Mouse (Mus musculus) intestine, postnatal 0 days (tissue): Measurements from ENCODE around the gene 1700016K19Rik. TPM values are rescaled to one million over a fixed set of nuclear protein-coding genes. Genes with fewer than 3 reads are reported as not detected.
A peak's percentile ranks its signal among the peaks of the same experiment; 100 is the strongest.

Experiments
- ATAC-seq: fragments of 200-750 bp; cut with Nextera tagmentation; 2 replicates; pipeline ENCODE4 v1.8.0; 2017; ENCODE audit warnings: mild to moderate bottlenecking, moderate TSS enrichment, moderate library complexity
- H3K27ac ChIP-seq: fragments of 300-500 bp; sonication (generic); 2 replicates; pipeline ENCODE4 v1.5.1; 2014; ENCODE audit warnings: mild to moderate bottlenecking, low read depth, low read length, moderate library complexity
- H3K27me3 ChIP-seq: fragments of 300-500 bp; sonication (generic); replicated peaks from 2 replicates; pipeline ENCODE4 v1.6.1; 2014; ENCODE audit warnings: low read length, mixed read lengths; ENCODE audit not compliant: control insufficient read depth, insufficient read depth
- H3K36me3 ChIP-seq: fragments of 300-500 bp; sonication (generic); 2 replicates; pipeline ENCODE4 v1.6.1; 2014; ENCODE audit warnings: mild to moderate bottlenecking, moderate library complexity; ENCODE audit not compliant: control insufficient read depth, insufficient read depth
- H3K4me1 ChIP-seq: fragments of 300-500 bp; sonication (generic); replicated peaks from 2 replicates; pipeline ENCODE4 v1.6.1; 2014; ENCODE audit warnings: antibody characterized with exemption, low read length, mixed read lengths; ENCODE audit not compliant: control insufficient read depth, insufficient read depth
- H3K4me2 ChIP-seq: fragments of 300-500 bp; sonication (generic); replicated peaks from 2 replicates; pipeline ENCODE4 v1.6.1; 2014; ENCODE audit warnings: low read depth, mild to moderate bottlenecking, moderate library complexity
- H3K4me3 ChIP-seq: fragments of 300-500 bp; sonication (generic); 2 replicates; pipeline ENCODE4 v1.5.1; 2014; ENCODE audit warnings: low read depth, low read length
- H3K9ac ChIP-seq: fragments of 300-500 bp; sonication (generic); 2 replicates; pipeline ENCODE4 v1.6.1; 2014; ENCODE audit warnings: mild to moderate bottlenecking, low read depth, low read length
- H3K9me3 ChIP-seq: fragments of 300-500 bp; sonication (generic); 2 replicates; pipeline ENCODE4 v1.6.1; 2016; ENCODE audit warnings: mixed run types; ENCODE audit not compliant: control insufficient read depth
- CTCF ChIP-seq: sonication (generic); IDR thresholded peaks from 2 replicates; pipeline ENCODE4 v1.5.1; 2016; ENCODE audit warnings: low read depth, mild to moderate bottlenecking, control low read depth, antibody characterized with exemption, moderate library complexity
- WGBS: fragments of 180-500 bp; shearing (Covaris S2); extraction: QIAGEN DNeasy Blood & Tissue Kit; methylation state at CpG from one replicate; pipeline ENCODE4 v1.1.7; 2014; 5-methylcytosine and 5-hydroxymethylcytosine counted together
- polyA plus RNA-seq: library from polyadenylated mRNA; unstranded; fragments of >200 nt; fragmentation: Nextera tagmentation; extraction: Ambion mirVana; gene quantifications from 2 replicates; pipeline ENCODE4 v1.2.1, GENCODE M21; 2015

1700016K19Rik gene
- polyA plus RNA-seq, 1 experiment from 2014 or later: not detected

DNA sequence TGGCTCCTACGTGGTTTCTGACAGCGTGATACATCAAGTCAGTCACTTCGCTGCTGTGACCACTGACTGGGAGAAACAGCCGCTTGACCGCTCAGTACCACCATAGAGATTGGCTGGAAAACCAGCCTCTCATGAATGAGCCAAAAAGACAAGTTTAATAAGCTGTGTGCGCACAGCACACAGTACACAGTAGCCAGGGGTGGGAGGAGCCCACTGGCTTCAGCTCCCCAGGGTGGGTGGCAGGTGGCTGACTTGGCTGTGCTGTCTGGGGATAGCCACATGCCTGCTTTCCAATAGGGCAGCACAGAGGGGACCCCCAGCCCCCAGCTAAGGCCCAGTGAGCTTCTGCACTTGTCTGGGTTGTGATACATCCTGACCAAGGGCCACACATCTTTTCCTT is 44.8 kb downstream of the 1700016K19Rik start:
- Histone ChIP-seq H3K27ac (no peak overlapping the region), H3K4me2 (no peak overlapping the region), H3K9ac (no peak overlapping the region), H3K27me3 (no peaks in the 10 kb centered on the region), H3K36me3 (peaks cover 30% of the 10 kb centered on the region), H3K9me3 (no peaks in the 10 kb centered on the region), H3K4me3 (no peak overlapping the region), H3K4me1 (no peaks in the 10 kb centered on the region)
- TF ChIP-seq CTCF: no peak
- 78% methylated on average over 6 of the region's 6 CpGs for WGBS
- no peak for ATAC-seq

GRCm38 (mm10) chr11:76045367-76045766 is 45.7 kb downstream of the 1700016K19Rik start:
- no peak for TF ChIP-seq CTCF
- H3K36me3 ChIP-seq: peaks cover 30% of the 10 kb centered on the region
- no peak for ATAC-seq
- peak overlapping the region; percentile 35; the same call in 1 of the 2 replicates for H3K27ac ChIP-seq
- H3K4me2 ChIP-seq: no peak overlapping the region
- H3K4me3 ChIP-seq: no peak overlapping the region
- H3K27me3 ChIP-seq: no peaks in the 10 kb centered on the region
- H3K9me3 ChIP-seq: no peaks in the 10 kb centered on the region
- H3K4me1 ChIP-seq: no peaks in the 10 kb centered on the region
- H3K9ac ChIP-seq: no peak overlapping the region
- WGBS: 74% methylated on average over 6 of the region's 6 CpGs

DNA sequence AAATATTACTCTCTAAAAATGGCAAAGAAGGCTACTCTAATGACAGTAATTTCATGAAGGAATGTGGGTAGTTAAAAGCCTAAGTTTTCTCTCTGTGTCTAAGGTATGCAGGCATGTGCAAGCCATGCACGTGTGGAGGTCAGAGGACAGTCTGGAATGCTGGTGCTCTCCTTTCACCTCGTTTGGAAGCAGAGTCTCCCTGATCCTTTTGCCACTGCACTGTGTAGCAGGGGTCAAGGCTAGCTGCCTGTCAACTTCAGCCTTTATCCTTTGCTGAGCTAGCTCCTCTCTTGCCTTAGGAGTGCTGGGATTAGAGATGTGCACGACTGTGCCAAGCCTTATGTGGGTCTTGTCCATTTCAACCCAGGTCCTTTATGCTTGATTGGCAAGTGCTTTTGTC is 50.8 kb downstream of the 1700016K19Rik start:
- no peak overlapping the region for H3K9ac ChIP-seq
- no peaks in the 10 kb centered on the region for H3K9me3 ChIP-seq
- H3K27me3 ChIP-seq: no peaks in the 10 kb centered on the region
- no peak overlapping the region for H3K27ac ChIP-seq
- no peak for ATAC-seq
- H3K4me2 ChIP-seq: no peak overlapping the region
- H3K4me3 ChIP-seq: no peak overlapping the region
- TF ChIP-seq CTCF: no peak
- peaks cover 29% of the 10 kb centered on the region for H3K36me3 ChIP-seq
- WGBS: 50% methylated on average over 3 of the region's 3 CpGs
- no peaks in the 10 kb centered on the region for H3K4me1 ChIP-seq

DNA sequence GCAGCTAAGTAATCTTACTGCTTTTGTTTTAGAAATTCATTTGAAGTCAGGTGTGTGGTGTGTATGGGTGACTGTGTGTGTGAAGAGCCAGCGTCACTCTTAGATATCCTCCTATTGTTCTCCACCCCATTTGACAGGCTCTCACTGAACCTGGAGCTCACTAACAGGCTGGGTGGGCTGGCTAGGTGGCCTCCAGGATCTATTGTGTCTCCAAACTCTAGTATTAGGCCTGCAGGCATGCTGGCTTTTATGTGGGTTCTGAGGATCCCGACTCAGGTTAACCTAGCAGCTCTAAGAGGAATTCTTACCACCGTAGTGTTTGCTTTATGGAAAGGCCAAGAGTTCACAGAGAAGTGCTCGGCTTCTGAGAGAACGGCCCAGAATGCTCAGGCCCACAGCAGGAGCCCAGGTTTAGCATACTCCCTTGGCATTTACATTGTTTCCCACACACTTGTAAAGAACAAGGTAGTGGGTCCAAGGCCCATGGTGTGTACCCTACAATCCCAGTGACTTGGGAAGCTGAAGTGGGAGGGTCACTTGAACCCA is 51.3 kb downstream of the 1700016K19Rik start:
- no peak for TF ChIP-seq CTCF
- Histone ChIP-seq H3K27ac (no peak overlapping the region), H3K9ac (no peak overlapping the region), H3K4me1 (no peaks in the 10 kb centered on the region), H3K27me3 (no peaks in the 10 kb centered on the region), H3K4me3 (no peak overlapping the region), H3K4me2 (no peak overlapping the region), H3K9me3 (no peaks in the 10 kb centered on the region), H3K36me3 (peaks cover 24% of the 10 kb centered on the region)
- ATAC-seq: no peak
- 46% methylated on average over 5 of the region's 5 CpGs for WGBS

- H3K27me3 ChIP-seq: no peaks in the 10 kb centered on the region
- no peak for ATAC-seq
- H3K9ac ChIP-seq: no peak overlapping the region
- no peak for TF ChIP-seq CTCF
- H3K4me2 ChIP-seq: no peak overlapping the region
- H3K36me3 ChIP-seq: peaks cover 10% of the 10 kb centered on the region; the same call in 1 of the 2 replicates
- no peak overlapping the region for H3K27ac ChIP-seq
- H3K9me3 ChIP-seq: no peaks in the 10 kb centered on the region
- H3K4me1 ChIP-seq: no peaks in the 10 kb centered on the region
- H3K4me3 ChIP-seq: no peak overlapping the region
- 87% methylated on average over 5 of the region's 5 CpGs for WGBS
Measured at GRCm38 (mm10) chr11:76052496-76052895, 52.8 kb downstream of the 1700016K19Rik start.

Other genes with a start within 250 kb of the 1700016K19Rik start
- 0.72 TPM in 2 replicates for gene Doc2b, start 203.9 kb upstream of the 1700016K19Rik start, polyA plus RNA-seq
- gene Rph3al, start 61.5 kb upstream of the 1700016K19Rik start, polyA plus RNA-seq: 10.5 and 12.9 TPM in 2 replicates
- 24.2 and 26.8 TPM in 2 replicates for gene Rflnb, start 27.9 kb downstream of the 1700016K19Rik start, polyA plus RNA-seq
- 43.3 and 44.8 TPM in 2 replicates for gene Vps53, start 179.7 kb downstream of the 1700016K19Rik start, polyA plus RNA-seq
- gene Fam57a, start 179.8 kb downstream of the 1700016K19Rik start, polyA plus RNA-seq: 15.5 and 19.9 TPM in 2 replicates
- 0.65 and 0.86 TPM in 2 replicates for gene Dbil5, start 217.7 kb downstream of the 1700016K19Rik start, polyA plus RNA-seq
- gene Gemin4, start 217.8 kb downstream of the 1700016K19Rik start, polyA plus RNA-seq: 5.7 and 7.5 TPM in 2 replicates
- 8.4 and 8.9 TPM in 2 replicates for gene Mrm3, start 243.8 kb downstream of the 1700016K19Rik start, polyA plus RNA-seq
- gene Glod4, start 243.8 kb downstream of the 1700016K19Rik start, polyA plus RNA-seq: 68.9 and 77.2 TPM in 2 replicates